Mouse (Mus musculus) adrenal gland, postnatal 0 days (tissue): ENCODE data around the gene Dpp6. TPM values are rescaled to one million over a fixed set of nuclear protein-coding genes. Genes with fewer than 3 reads are reported as not detected.

Experiments used
- polyA plus RNA-seq: library from polyadenylated mRNA; unstranded; fragments of >200 nt; fragmentation: Nextera tagmentation; extraction: Ambion mirVana; gene quantifications from 2 replicates; pipeline ENCODE4 v1.2.1, GENCODE M21; 2015

The Dpp6 gene
- polyA plus RNA-seq = 2.0 and 5.5 TPM in 2 replicates

GRCm38 (mm10) chr5:26816975-26817941, at the start of gene Dpp6:
Gene Dpp6 (plus strand): TSS chr5:26817203.

GRCm38 (mm10) chr5:27501338-27501737, 684.3 kb downstream of the Dpp6 start, which contains the start of gene Speer4b:
Gene Speer4b (minus strand): TSS chr5:27501438.

